Mouse (Mus musculus): ENCODE data around the gene Ttc39b.
"Not testable (repeated sequence)": the region's sequence is repeated elsewhere in the genome, so short reads cannot be mapped to it uniquely, and the experiment has no call there.

The Ttc39b gene

DNA sequence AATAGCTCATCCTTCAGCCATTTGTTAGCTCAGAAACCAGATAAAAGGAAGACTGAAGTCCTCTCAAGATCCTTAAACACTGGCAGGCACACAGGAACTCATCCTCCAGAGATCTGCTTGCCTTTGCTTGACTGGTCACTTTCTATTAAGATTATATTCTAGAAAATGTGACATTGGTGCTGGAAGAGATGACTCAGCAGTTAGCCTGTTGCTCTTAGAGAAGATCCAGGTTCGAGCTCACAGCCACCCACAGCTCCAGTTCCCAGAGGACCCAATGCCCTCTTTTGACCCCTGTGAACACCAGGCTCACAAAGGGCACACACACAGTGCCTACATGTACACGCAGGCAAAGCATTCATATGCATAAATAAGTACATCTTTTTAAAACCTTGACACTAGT is 49.8 kb downstream of the Ttc39b start:
- no peak for DNase-seq (ENCODE audit: inconsistent ontology term)

DNA sequence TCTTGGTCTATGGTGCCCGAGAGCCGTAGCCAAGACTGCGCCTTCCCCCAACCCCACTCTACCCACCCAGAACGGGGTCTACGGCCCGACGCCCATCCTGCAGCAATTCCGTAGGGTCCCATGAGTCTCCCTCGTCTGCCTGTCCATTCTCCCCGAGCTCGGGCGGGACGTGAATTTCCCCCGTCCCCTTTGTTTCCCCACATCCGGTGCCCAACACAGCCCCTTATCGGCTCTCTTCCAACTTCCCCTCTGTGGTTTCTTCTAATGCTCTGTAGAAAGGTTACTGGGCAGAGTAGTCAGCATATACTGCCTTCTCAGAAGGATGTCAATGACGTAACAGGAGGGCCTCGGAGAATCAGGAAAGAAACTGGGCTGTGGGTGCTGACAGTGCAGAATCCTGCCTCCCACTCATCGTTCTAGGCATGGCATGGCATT is 50.4 kb downstream of the Ttc39b start:
- no peak for DNase-seq (ENCODE audit: inconsistent ontology term)

DNA sequence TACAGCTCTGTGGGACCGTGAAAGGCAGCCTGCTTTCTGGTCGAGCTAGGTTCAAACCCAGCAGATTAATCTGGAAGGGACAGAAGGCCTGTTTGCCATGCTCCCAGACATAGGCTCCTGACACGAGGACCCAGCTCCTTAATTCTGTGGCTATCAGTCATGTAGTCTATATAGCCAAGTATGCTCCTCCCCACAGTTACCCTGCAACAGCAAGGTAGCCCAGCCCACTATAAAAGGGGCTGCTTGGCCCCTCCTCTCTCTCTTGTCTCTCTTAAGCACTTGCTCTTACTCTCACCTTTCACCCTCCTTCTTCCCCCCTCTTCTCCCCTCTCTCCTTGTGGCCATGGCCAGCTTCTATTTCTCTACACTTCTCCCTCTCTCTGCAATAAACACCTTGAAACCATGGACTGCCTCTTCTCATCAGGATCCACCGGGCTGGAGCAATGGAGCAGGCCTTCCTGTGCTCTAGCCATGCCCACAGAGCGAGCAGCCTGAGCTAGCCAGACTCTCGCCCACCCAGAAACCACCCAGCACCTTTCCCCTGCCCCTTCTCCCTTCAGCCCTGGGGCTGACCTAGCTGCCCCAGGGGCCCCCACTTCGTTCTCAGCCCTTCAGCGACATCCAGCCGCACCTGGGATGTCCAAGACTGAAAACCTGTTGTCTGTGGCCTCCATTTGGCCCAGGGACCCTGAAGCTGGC is 51.0 kb downstream of the Ttc39b start:
- no peak for DNase-seq (ENCODE audit: inconsistent ontology term)

GRCm38 (mm10) chr4:83270481-83270880 is 53.6 kb downstream of the Ttc39b start:
- no peak for DNase-seq (ENCODE audit: inconsistent ontology term)

DNA sequence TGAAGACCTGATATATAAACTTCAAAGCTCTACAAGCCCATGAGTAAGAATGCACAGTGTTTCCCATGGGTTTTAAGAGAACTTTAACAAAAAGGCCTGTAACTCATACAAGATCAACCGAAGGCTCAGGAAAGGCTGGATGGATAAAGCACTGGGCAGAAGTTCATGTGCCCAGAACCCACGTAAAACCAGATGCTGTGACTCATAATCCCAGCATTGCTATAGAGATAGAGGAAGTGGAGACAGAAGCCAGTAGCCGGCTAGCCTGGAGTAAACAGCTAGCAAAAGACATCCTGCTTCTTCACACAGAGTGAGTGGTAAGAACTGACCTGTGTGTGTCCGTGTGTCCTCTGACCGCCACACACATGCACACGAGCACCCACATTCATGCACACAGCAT is 54.4 kb downstream of the Ttc39b start:
- no peak for DNase-seq (ENCODE audit: inconsistent ontology term)

GRCm38 (mm10) chr4:83265926-83266692 is 57.9 kb downstream of the Ttc39b start:
- DNase-seq (ENCODE audit: inconsistent ontology term), result no peak

- no peak for DNase-seq (ENCODE audit: inconsistent ontology term)
Observed at GRCm38 (mm10) chr4:83264832-83265231, 59.2 kb downstream of the Ttc39b start.

- DNase-seq (ENCODE audit: inconsistent ontology term), result peak; percentile 32
Observed at GRCm38 (mm10) chr4:83261998-83262397, 62.1 kb downstream of the Ttc39b start.

GRCm38 (mm10) chr4:83259690-83260089 is 64.4 kb downstream of the Ttc39b start:
- DNase-seq (ENCODE audit: inconsistent ontology term), result no peak

DNA sequence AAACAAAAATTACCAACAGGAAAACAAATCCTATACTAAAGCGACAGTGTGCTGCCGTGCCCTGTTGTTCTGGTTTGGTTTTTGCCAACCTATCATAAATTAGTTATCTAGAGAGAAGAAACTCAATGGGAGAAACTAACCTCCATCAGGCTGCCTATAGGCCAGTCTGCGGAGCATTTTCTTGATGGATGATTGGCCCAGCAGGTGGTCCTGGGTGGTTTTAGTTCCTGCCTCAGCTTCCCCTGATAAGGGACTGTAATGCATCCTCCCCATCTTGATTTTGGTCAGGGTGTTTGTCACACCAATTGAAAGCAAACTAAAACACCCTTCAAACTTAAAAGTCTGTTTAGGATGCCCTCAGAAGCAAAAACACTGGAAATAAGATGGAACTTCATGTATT is 65.8 kb downstream of the Ttc39b start:
- no peak for DNase-seq (ENCODE audit: inconsistent ontology term)

DNA sequence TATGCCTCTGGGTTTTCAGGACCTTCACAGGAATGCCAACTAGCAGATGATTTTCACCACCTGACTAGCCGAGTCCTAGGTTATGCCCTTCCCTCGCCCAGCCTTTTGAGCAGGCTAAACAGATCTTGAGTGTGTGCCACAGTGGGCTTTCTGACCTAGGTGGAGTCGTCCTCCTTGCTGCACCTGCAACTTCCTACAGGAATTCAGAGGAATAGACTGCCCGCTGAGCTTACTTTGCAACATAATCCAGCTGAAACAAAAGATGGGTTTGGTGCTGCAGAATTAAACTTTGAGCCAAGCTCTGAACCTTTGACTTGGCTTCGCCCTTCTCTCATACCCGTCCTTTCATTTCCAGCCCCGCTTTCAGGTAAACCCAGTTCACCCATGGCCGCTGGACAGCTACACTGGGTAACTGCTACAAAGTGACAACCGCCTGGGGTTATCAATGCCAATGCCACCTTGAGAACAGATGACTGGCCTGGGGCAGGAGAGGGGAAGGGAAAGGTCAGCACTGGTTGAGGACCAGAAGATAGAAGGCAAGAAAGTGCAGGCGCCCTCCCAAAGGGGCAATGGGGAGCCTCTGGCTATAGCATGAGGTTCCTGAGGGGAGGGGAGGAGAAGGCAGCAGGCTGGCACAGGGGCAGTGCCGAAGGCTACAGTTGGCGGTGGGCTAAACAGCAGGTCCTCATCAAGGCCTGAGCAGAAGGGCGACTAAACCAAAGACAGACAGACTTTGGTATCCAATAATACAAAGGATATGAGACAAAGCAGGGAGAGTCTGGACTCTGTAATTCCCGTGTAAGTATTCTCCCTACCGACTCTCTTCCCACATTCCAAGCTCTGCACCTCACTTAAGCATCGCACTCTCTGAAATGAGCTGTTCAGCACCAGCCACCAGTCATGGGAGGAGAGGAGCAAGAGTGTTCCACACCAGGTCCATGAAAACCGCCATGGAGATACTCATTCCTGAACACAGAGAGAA is 66.5 kb downstream of the Ttc39b start:
- no peak for DNase-seq (ENCODE audit: inconsistent ontology term)

DNA sequence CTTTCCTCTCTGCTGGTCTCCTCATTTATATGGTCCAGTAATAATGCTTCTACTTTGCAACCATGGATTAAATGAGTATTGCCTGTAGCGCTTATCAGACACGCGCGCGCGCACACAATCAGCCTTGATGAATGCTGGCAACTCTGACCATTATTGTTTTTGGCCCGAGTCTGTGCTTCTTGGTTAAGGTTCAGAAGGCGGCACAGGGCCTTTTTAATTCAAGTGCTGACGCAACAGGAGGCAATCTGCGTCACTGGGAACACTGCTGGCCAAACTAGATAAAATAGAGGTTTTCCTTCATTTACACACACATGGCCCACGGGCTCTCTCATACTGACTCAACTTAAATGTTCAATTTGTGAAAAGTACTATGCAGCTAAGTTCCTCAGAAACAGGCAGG is 67.3 kb downstream of the Ttc39b start:
- peak; percentile 48 for DNase-seq (ENCODE audit: inconsistent ontology term)

GRCm38 (mm10) chr4:83254941-83255340 is 69.1 kb downstream of the Ttc39b start:
- DNase-seq (ENCODE audit: inconsistent ontology term), result no peak

DNA sequence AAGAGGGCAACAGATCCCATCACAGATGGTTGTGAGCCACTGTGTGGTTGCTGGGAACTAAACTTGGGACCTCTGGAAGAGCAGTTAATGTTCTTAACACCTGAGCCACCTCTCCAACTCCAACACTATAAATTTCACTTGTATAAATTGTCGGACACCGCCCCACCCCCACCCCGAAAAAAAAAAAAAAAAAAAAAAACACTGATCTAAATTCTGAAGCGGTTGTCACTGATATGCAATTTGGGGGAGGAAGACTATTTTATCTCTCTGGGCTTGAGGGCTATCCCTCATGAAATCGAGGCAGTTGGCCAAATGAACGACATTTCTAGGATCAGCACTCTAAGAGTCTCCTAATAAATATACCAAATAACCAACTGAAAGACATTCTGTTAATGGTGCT is 70.4 kb downstream of the Ttc39b start:
- DNase-seq (ENCODE audit: inconsistent ontology term), result no peak

GRCm38 (mm10) chr4:83243706-83244105 is 80.3 kb downstream of the Ttc39b start:
- DNase-seq (ENCODE audit: inconsistent ontology term), result no peak

- DNase-seq (ENCODE audit: inconsistent ontology term), result no peak
Observed at GRCm38 (mm10) chr4:83241630-83242029, 82.4 kb downstream of the Ttc39b start.

- DNase-seq (ENCODE audit: inconsistent ontology term), result no peak
Observed at GRCm38 (mm10) chr4:83237656-83238055, 86.4 kb downstream of the Ttc39b start.

GRCm38 (mm10) chr4:83235304-83235703 is 88.8 kb downstream of the Ttc39b start:
- DNase-seq (ENCODE audit: inconsistent ontology term), result not testable (repeated sequence)

DNA sequence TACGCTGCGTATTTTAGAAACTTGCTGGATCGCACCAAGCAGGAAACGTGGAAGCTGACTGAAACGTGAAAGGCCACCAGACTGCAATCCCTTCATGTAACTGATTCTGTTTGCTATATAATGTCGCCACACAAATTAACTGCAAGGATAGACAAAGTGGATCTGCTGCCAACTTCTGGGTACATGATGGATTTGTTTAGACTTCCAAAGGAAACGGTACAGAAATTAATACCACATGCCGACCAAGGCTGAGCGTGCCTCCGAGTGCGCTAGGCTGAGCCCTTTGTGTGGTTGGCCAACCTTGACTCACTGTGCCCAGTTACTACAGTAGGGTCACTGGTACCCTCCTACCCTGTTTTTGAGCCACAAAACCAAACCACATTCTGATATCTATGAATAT is 89.3 kb downstream of the Ttc39b start:
- DNase-seq (ENCODE audit: inconsistent ontology term), result peak; percentile 15

DNA sequence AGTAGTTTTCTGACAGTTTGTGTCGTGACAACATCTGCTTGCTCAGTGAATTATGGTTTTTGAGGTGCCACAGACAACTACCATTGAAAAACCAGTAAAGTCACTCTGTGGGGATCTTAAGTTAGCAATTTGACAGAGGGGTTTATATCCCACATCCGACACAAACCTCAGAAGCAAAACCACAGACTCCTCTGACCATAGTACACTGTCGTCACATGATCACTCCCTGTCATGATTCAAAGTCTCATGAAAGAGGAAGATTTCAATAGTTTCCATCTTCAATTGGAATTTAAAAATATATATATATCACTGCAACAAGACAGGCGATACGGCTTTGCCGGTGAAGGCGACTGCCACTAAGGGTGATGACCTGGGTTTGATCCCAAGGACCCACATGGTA is 89.9 kb downstream of the Ttc39b start:
- no peak for DNase-seq (ENCODE audit: inconsistent ontology term)

- DNase-seq (ENCODE audit: inconsistent ontology term), result no peak
Observed at GRCm38 (mm10) chr4:83233181-83234123, 90.6 kb downstream of the Ttc39b start.
